Mouse (Mus musculus): Measurements from ENCODE around the gene Htr2b. TPM values are rescaled to one million over a fixed set of nuclear protein-coding genes. Genes with fewer than 3 reads are reported as not detected.

The Htr2b gene
- polyA plus RNA-seq, 1 experiment from 2014 or later = 0.10 TPM

GRCm38 (mm10) chr1:86147557-86147956, 35.8 kb upstream of the Htr2b start:
- 87% methylated on average over 5 of the region's 5 CpGs for WGBS
- no peak overlapping the region for H3K27ac ChIP-seq (replicated peaks)

DNA sequence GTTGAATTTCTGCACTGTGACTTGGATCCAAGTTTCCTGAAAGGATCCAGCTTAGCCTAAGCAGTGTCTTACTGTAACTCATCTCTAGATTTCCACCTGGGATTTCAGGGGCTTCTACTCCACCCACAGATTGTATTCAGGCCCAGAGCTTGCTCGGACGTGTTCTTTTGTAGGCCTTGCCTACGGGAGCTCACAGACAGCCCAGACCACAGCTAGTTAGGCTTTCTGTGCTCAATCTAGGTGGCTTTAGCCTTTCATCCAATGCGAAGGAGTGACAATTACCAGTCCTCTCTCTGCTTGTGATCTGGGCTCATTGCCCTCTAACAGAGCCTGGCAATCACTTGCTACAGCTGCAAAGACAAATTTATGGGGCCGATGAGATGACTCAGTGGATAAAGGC, 34.5 kb upstream of the Htr2b start:
- H3K4me3 ChIP-seq = no peak overlapping the region
- H3K4me1 ChIP-seq (replicated peaks) = no peaks in the 10 kb centered on the region
- no peak overlapping the region for H3K4me2 ChIP-seq
- peaks cover 4% of the 10 kb centered on the region for H3K36me3 ChIP-seq
- no peak for ATAC-seq (ENCODE audit: low FRiP score, low read depth)
- no peak overlapping the region for H3K9ac ChIP-seq
- H3K9me3 ChIP-seq = no peaks in the 10 kb centered on the region
- H3K27me3 ChIP-seq = no peaks in the 10 kb centered on the region
- no peak overlapping the region for H3K27ac ChIP-seq (replicated peaks)
- 94% methylated on average over 5 of the region's 5 CpGs for WGBS

More at GRCm38 (mm10) chr1:86147557-86147956, 35.8 kb upstream of the Htr2b start:
- Histone ChIP-seq H3K4me3 (no peak overlapping the region), H3K9ac (no peak overlapping the region), H3K36me3 (peaks cover 3% of the 10 kb centered on the region; the same call in 1 of the 2 replicates), H3K27me3 (no peaks in the 10 kb centered on the region), H3K4me2 (no peak overlapping the region), H3K4me1 (replicated peaks) (no peaks in the 10 kb centered on the region), H3K9me3 (no peaks in the 10 kb centered on the region)
- ATAC-seq (ENCODE audit: low FRiP score, low read depth) = no peak

DNA sequence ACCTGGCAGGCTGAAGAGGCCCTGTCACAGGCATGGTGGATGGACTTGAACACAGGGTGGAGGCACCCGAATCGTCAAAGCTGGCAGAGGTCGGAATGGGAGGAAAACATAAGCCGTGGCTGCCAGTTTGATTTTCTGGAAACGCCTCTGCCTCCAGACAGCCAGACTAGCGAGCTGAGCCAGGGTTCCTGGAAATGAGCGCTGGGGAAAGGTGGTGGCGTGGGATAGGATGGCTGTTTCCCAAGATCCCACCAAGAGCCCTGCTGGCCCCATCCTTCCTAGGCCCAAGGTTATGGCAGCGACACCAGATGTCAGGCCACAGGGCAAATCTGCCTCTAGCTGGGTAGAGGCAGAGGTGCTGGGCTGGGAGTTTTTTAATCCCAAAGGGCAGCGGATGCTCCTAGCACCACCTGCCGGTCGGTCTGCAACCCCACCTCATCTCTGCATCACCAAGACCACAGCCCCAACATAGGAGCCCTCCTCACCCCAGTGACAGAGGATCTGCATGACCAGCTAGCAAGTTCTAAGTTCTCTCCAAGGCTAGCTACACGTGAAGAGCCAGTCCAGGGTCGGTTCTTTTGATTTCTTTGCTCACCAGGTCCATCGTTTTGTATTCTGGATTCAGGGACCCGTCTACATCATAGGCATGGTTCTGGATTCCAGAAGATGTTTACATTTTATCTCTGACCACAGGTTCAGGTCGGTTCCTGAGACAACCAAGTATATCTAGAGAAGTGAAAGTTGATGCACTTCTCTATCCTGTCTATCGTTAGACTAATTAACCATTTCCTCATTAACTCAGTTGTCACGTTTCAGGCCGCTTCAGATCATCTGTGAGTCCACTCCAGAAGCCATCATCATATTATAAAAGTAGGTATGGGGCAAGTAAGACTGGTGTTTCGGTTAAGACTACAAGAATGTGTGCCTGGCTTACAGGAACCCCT, 32.5 kb upstream of the Htr2b start:
- no peak for ATAC-seq (ENCODE audit: low FRiP score, low read depth)
- Histone ChIP-seq H3K36me3 (peaks cover 19% of the 10 kb centered on the region), H3K9ac (no peak overlapping the region), H3K27me3 (no peaks in the 10 kb centered on the region), H3K4me3 (no peak overlapping the region), H3K9me3 (no peaks in the 10 kb centered on the region), H3K27ac (replicated peaks) (no peak overlapping the region), H3K4me2 (no peak overlapping the region), H3K4me1 (replicated peaks) (no peaks in the 10 kb centered on the region)
- 82% methylated on average over 21 of the region's 21 CpGs for WGBS

GRCm38 (mm10) chr1:86143165-86143564, 31.4 kb upstream of the Htr2b start:
- Histone ChIP-seq H3K27me3 (no peaks in the 10 kb centered on the region), H3K4me2 (no peak overlapping the region), H3K27ac (replicated peaks) (no peak overlapping the region), H3K4me1 (replicated peaks) (no peaks in the 10 kb centered on the region), H3K36me3 (peaks cover 26% of the 10 kb centered on the region), H3K9me3 (no peaks in the 10 kb centered on the region), H3K9ac (no peak overlapping the region), H3K4me3 (no peak overlapping the region)
- WGBS = 87% methylated on average over 4 of the region's 4 CpGs
- ATAC-seq (ENCODE audit: low FRiP score, low read depth) = no peak

DNA sequence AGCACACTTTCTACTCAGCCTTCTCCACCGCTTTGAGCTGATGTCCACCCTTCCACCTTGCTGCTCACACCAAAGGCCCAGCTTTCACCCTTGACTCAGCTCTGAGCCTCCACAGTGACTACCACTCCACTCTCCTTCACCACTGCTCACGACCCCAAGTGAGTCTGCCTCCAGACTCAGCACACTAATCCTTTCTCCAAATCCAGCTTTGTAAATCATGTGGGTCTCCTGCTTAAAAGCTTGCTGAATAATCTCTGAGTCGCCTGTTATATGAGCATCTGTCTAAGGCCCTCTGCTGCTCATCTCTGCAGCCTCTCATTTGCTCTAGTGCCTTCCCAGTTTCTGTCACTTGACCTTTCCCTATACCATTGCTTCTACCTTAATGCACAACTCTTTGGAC, 29.3 kb upstream of the Htr2b start:
- Histone ChIP-seq H3K4me1 (replicated peaks) (no peaks in the 10 kb centered on the region), H3K27me3 (no peaks in the 10 kb centered on the region), H3K9ac (no peak overlapping the region), H3K4me3 (no peak overlapping the region), H3K9me3 (no peaks in the 10 kb centered on the region), H3K36me3 (peaks cover 40% of the 10 kb centered on the region), H3K4me2 (no peak overlapping the region), H3K27ac (replicated peaks) (no peak overlapping the region)
- no peak for ATAC-seq (ENCODE audit: low FRiP score, low read depth)
- 90% methylated on average over 3 of the region's 3 CpGs for WGBS

DNA sequence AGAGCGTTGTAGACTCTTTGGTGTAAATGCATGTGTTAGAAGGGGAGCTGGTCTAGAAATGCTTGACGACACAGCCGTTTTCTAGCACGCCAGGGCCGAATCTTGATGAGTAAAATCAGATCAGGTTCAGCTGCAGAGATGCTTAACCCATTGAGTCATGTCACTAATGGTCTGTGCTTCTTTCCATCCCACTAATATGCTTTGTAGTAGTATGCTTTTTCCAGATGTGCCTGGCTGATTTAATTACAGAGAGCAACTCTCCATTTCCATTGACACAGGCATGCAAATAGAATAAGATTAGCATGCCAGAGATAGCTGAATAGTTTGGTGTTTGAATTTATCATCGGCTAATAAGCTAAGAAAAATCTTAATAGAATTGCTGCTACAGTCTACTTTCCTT, 23.5 kb upstream of the Htr2b start:
- H3K9me3 ChIP-seq = no peaks in the 10 kb centered on the region
- 79% methylated on average over 6 of the region's 6 CpGs for WGBS
- peaks cover 68% of the 10 kb centered on the region for H3K36me3 ChIP-seq
- no peak overlapping the region for H3K27ac ChIP-seq (replicated peaks)
- no peaks in the 10 kb centered on the region for H3K4me1 ChIP-seq (replicated peaks)
- ATAC-seq (ENCODE audit: low FRiP score, low read depth) = no peak
- H3K4me2 ChIP-seq = no peak overlapping the region
- H3K4me3 ChIP-seq = no peak overlapping the region
- no peaks in the 10 kb centered on the region for H3K27me3 ChIP-seq
- H3K9ac ChIP-seq = no peak overlapping the region

DNA sequence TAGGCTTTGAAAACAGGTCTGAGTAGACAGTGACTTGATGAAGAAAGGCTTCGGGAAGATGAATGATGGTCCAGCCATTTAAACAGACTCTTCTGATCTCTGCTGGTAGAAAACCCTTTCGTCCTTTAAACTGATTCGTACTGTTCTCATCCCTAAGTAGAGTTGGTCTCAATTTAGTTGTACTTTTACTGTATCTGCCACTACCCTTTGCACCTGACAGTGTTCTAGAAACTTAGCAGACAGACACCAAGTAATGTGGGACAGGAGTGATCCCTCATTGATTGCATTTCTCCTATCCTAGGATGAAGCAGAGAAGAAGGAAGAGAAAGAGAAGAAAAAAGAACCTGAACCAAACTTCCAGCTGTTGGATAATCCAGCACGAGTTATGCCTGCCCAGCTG, 21.6 kb upstream of the Htr2b start, which contains the start of gene Gm21972:
Gene Gm21972 (plus strand): TSS at position 301 of the 400 bp plus-strand sequence.
- Histone ChIP-seq H3K9me3 (no peaks in the 10 kb centered on the region), H3K9ac (no peak within 1 kb of the TSS), H3K4me3 (no peak within 1 kb of the TSS), H3K4me2 (no peak within 1 kb of the TSS), H3K4me1 (replicated peaks) (no peaks in the 10 kb centered on the region), H3K27me3 (no peaks in the 10 kb centered on the region), H3K27ac (replicated peaks) (no peak within 1 kb of the TSS), H3K36me3 (peaks cover 71% of the 10 kb centered on the region)
- no peak for ATAC-seq (ENCODE audit: low FRiP score, low read depth)
- 100% methylated on average over 4 of the region's 4 CpGs for WGBS

GRCm38 (mm10) chr1:86126036-86126435, 14.3 kb upstream of the Htr2b start:
- Histone ChIP-seq H3K36me3 (peaks cover 56% of the 10 kb centered on the region), H3K4me3 (no peak overlapping the region), H3K27me3 (no peaks in the 10 kb centered on the region), H3K9ac (no peak overlapping the region), H3K27ac (replicated peaks) (no peak overlapping the region), H3K4me2 (no peak overlapping the region), H3K4me1 (replicated peaks) (no peaks in the 10 kb centered on the region), H3K9me3 (no peaks in the 10 kb centered on the region)
- WGBS = 88% methylated on average over 2 of the region's 2 CpGs
- no peak for ATAC-seq (ENCODE audit: low FRiP score, low read depth)

DNA sequence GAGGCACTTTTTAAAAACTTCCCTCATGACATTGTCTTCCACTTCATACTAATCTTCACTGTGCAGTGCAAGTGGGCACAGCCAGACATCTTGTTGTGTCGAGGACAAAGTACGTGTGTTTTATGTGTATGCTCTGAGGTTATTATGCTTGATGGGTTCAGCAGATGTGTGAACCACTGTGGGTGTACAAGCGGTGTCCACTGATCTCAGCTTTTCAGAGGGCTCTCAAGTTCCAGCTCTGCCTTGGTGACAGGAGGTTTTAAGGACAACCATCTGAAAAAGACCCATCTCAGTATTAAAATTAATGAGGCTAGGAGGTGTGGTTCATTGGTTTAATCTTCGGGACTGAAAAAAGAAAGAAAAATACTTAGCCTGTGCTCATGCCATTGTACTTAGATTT, 7.8 kb upstream of the Htr2b start:
- Histone ChIP-seq H3K4me3 (no peak overlapping the region), H3K9ac (no peak overlapping the region), H3K27me3 (no peaks in the 10 kb centered on the region), H3K4me1 (replicated peaks) (no peaks in the 10 kb centered on the region), H3K27ac (replicated peaks) (no peak overlapping the region), H3K9me3 (no peaks in the 10 kb centered on the region), H3K36me3 (peaks cover 30% of the 10 kb centered on the region), H3K4me2 (no peak overlapping the region)
- WGBS = 94% methylated on average over 4 of the region's 4 CpGs
- ATAC-seq (ENCODE audit: low FRiP score, low read depth) = no peak

GRCm38 (mm10) chr1:86114141-86114540, 2.4 kb upstream of the Htr2b start:
- Histone ChIP-seq H3K4me2 (no peak overlapping the region), H3K36me3 (peaks cover 19% of the 10 kb centered on the region), H3K27me3 (no peaks in the 10 kb centered on the region), H3K27ac (replicated peaks) (no peak overlapping the region), H3K4me3 (no peak overlapping the region), H3K4me1 (replicated peaks) (no peaks in the 10 kb centered on the region), H3K9ac (no peak overlapping the region), H3K9me3 (no peaks in the 10 kb centered on the region)
- 88% methylated on average over 3 of the region's 3 CpGs for WGBS
- ATAC-seq (ENCODE audit: low FRiP score, low read depth) = no peak

GRCm38 (mm10) chr1:86105054-86105453, 6.7 kb downstream of the Htr2b start:
- 96% methylated on average over 1 of the region's 1 CpGs for WGBS
- ATAC-seq (ENCODE audit: low FRiP score, low read depth) = no peak
- no peaks in the 10 kb centered on the region for H3K36me3 ChIP-seq

DNA sequence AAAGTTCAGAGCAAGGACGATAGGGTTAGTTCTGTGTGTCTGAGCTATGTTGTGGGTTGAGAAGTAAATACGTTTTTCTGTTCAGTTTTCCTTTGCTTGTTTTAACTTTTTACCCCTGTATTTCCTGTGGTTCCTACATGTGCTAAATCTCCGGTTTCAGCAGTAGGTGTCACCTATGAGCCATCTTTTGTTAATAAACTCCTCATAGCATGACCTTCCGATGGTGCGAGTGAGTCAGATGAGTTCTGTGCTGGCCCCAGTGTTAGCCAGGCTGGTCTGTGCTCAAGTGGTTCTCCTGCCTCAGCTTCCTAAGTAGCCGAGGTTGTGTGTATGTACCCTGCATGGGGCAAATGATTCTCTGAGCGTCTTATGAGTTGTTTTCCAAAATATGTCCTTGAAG, 17.4 kb downstream of the Htr2b start:
- 90% methylated on average over 7 of the region's 7 CpGs for WGBS
- Histone ChIP-seq H3K9ac (no peak overlapping the region), H3K4me1 (replicated peaks) (no peaks in the 10 kb centered on the region), H3K27ac (replicated peaks) (no peak overlapping the region), H3K4me2 (no peak overlapping the region), H3K4me3 (no peak overlapping the region), H3K36me3 (peaks cover 75% of the 10 kb centered on the region), H3K9me3 (no peaks in the 10 kb centered on the region), H3K27me3 (no peaks in the 10 kb centered on the region)
- ATAC-seq (ENCODE audit: low FRiP score, low read depth) = no peak

More at GRCm38 (mm10) chr1:86105054-86105453, 6.7 kb downstream of the Htr2b start:
- no peaks in the 10 kb centered on the region for H3K27me3 ChIP-seq
- H3K4me2 ChIP-seq = no peak overlapping the region
- H3K27ac ChIP-seq (replicated peaks) = no peak overlapping the region
- no peak overlapping the region for H3K4me3 ChIP-seq
- H3K4me1 ChIP-seq (replicated peaks) = no peaks in the 10 kb centered on the region
- H3K9ac ChIP-seq = no peak overlapping the region
- H3K9me3 ChIP-seq = no peaks in the 10 kb centered on the region

Measured in hindbrain, embryonic 15.5 days (tissue).